Mouse (Mus musculus) monocyte, adult 59 days (primary cell): ENCODE measurements around the gene Cgnl1. TPM values are rescaled to one million over a fixed set of nuclear protein-coding genes. Genes with fewer than 3 reads are reported as not detected.

Experiments
- total RNA-seq, 2 experiments: library from RNA; stranded (reverse); gene quantifications; one replicate each; pipeline ENCODE4 v1.2.4; 2023

Cgnl1 gene
- total RNA-seq = 1 to 10 TPM; 5.5 to 9.1 TPM

GRCm38 (mm10) chr9:71770991-71771767 is at the start of gene Cgnl1:
TSS of gene Cgnl1 (minus strand) at chr9:71771602.

DNA sequence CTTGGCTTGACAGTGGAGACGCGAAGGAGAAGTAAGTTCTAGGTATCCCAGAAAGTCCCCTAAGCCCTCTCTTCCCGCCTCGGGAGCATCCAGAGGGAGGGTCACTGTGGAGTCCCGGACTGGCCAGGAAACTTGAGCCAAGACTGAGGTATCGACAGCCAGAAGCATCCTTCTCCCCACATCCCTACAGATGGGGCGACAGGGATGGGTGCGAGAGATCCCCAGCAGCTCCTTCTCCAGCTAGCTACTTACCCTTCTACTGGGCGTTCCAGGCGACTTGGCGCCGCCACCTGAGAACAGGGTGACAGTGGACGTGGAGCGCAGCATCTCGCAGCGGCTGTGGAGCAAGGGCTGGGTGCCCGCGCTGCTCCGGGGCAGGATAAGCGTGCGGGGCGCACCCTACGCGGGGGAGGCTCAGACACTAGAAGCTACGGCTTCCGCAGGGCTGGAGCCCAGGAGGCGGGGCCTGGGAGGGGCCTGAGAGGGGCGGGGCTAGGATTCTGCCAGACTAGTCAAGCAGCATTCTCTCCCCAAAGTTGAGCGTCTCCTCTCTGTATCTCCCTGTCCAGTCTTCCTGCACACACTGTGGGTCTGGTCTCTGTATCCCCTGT is 179.4 kb downstream of the Cgnl1 start, which contains the start of gene Myzap:
Gene Myzap, minus strand, starts transcription at position 423 of the 611 bp plus-strand sequence.

Other genes starting within 250 kb of the Cgnl1 start
- gene Myzap, start 179.2 kb downstream of the Cgnl1 start, total RNA-seq = under 1 TPM in 1 of 2 experiments, not detected in 1; 0.34 TPM